Mouse (Mus musculus) midbrain, embryonic 11.5 days (tissue): ENCODE results near the gene Smarcb1. TPM values are rescaled to one million over a fixed set of nuclear protein-coding genes. Genes with fewer than 3 reads are reported as not detected.
"Not testable (repeated sequence)": the region's sequence is repeated elsewhere in the genome, so short reads cannot be mapped to it uniquely, and the experiment has no call there.

Experiments used
- ATAC-seq: fragments of 200-750 bp; cut with Nextera tagmentation; 2 replicates; pipeline ENCODE4 v1.8.0; 2017; ENCODE audit warnings: moderate TSS enrichment, moderate library complexity; ENCODE audit not compliant: low FRiP score
- DNase-seq: peaks from one replicate; pipeline ENCODE4 v3.0.0; 2015; ENCODE audit warnings: low spot score; ENCODE audit errors: missing footprints
- H3K27ac ChIP-seq: fragments of 300-500 bp; sonication (generic); 2 replicates; pipeline ENCODE4 v1.5.1; 2014; ENCODE audit warnings: low read depth, low read length
- H3K27me3 ChIP-seq: fragments of 300-500 bp; sonication (generic); 2 replicates; pipeline ENCODE4 v1.6.1; 2014; ENCODE audit warnings: mild to moderate bottlenecking, low read length, moderate library complexity, mixed read lengths; ENCODE audit not compliant: control insufficient read depth, insufficient read depth
- H3K36me3 ChIP-seq: fragments of 300-500 bp; sonication (generic); 2 replicates; pipeline ENCODE4 v1.6.1; 2014; ENCODE audit warnings: mild to moderate bottlenecking, low read length, moderate library complexity, mixed read lengths; ENCODE audit not compliant: control insufficient read depth, insufficient read depth
- H3K4me1 ChIP-seq: fragments of 300-500 bp; sonication (generic); 2 replicates; pipeline ENCODE4 v1.6.1; 2014; ENCODE audit warnings: low read length; ENCODE audit not compliant: control insufficient read depth, insufficient read depth
- H3K4me2 ChIP-seq: fragments of 300-500 bp; sonication (generic); 2 replicates; pipeline ENCODE4 v1.6.1; 2014; ENCODE audit warnings: mild to moderate bottlenecking, moderate library complexity
- H3K4me3 ChIP-seq: fragments of 300-500 bp; sonication (generic); 2 replicates; pipeline ENCODE4 v1.5.1; 2014; ENCODE audit warnings: low read depth, low read length
- H3K9ac ChIP-seq: fragments of 300-500 bp; sonication (generic); 2 replicates; pipeline ENCODE4 v1.6.1; 2014; ENCODE audit warnings: low read length
- H3K9me3 ChIP-seq: fragments of 300-500 bp; sonication (generic); 2 replicates; pipeline ENCODE4 v1.6.1; 2016; ENCODE audit warnings: low read length; ENCODE audit not compliant: control insufficient read depth
- WGBS: fragments of 180-500 bp; shearing (Covaris S2); extraction: QIAGEN DNeasy Blood & Tissue Kit; methylation state at CpG from one replicate; pipeline ENCODE4 v1.1.7; 2014; 5-methylcytosine and 5-hydroxymethylcytosine counted together
- polyA plus RNA-seq: library from polyadenylated mRNA; unstranded; fragments of >200 nt; fragmentation: Nextera tagmentation; extraction: Ambion mirVana; gene quantifications from 2 replicates; pipeline ENCODE4 v1.2.1, GENCODE M21; 2014

Smarcb1 gene
- polyA plus RNA-seq, 1 experiment from 2014 or later: 274 TPM

DNA sequence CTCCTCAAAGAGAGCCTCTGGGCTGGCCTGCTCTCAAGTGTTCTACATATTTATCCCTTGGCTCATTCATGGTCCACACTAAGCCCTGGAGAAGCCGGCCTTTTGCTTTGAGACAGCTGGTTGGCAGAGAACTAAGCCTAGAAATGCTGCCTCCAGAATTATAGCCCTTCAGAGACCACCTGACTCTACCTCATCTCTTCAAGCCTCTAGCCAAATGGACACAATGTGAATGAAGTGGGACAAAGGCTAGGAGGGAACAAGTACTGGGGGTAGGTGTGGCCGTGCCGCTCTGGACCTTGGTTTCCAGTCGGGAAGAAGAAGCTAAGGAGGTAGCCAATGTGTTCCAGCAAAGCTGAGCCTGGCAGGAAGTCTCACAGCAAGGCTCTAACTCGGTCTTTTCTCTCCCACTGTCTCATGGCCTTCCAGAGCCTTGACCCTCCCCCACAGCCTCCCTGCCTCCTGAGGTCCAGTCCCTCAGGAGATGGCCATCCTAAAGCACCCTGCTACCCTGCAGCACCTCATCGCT, 23.3 kb downstream of the Smarcb1 start:
- Histone ChIP-seq H3K27ac (no peak overlapping the region), H3K4me1 (peaks cover 4% of the 10 kb centered on the region; the same call in 1 of the 2 replicates), H3K4me3 (no peak overlapping the region), H3K36me3 (peaks cover 29% of the 10 kb centered on the region), H3K9ac (no peak overlapping the region), H3K9me3 (no peaks in the 10 kb centered on the region), H3K4me2 (no peak overlapping the region), H3K27me3 (no peaks in the 10 kb centered on the region)
- 78% methylated on average over 6 of the region's 6 CpGs for WGBS
- ATAC-seq (no peak), DNase-seq (no peak)

DNA sequence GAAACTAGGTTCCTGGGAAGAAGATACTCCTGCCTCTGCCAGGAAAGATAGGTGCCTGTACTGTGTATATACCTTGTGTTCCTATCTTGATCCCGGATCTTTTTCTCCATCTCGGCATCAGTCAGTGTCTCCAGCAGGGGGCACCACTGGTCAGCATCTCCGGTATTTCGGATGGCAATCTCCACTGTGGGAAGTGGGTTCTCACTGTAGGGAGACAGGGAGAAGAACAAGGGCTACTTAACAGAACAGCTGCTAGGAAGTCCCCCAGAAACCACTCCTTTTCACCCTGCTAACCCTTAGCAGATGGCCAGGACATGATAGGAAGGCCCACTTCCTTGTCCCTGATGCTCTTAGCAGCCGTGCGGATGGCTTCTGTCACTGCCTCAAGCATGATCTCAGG, 24.0 kb downstream of the Smarcb1 start:
- no peak overlapping the region for H3K9ac ChIP-seq
- 52% methylated on average over 6 of the region's 6 CpGs for WGBS
- no peaks in the 10 kb centered on the region for H3K27me3 ChIP-seq
- peaks cover 22% of the 10 kb centered on the region for H3K36me3 ChIP-seq
- no peak overlapping the region for H3K4me3 ChIP-seq
- peaks cover 7% of the 10 kb centered on the region; the same call in 1 of the 2 replicates for H3K4me1 ChIP-seq
- ATAC-seq: no peak
- no peak overlapping the region for H3K4me2 ChIP-seq
- no peak overlapping the region for H3K27ac ChIP-seq
- peak; percentile 94 for DNase-seq
- no peaks in the 10 kb centered on the region for H3K9me3 ChIP-seq

DNA sequence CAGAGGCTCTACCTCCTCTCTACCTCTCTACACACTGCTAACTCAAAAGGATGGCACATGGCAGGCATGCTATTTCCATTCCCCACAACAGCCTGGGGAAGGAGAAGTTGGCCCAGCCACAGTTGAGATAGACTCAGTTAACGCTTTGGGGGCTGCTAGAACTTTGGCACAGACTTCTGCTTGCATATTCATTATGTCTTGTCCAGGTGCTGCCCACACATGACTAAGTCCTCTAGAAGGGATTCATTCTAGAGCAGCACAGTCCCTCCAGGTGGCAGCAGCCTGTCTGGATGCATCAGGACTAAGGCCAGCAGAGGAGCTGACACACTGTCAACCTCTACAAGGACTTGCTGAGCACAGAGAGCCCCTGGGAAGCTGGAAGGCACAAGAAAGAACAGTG, 25.2 kb downstream of the Smarcb1 start:
- Histone ChIP-seq H3K9ac (no peak overlapping the region), H3K4me3 (no peak overlapping the region), H3K9me3 (no peaks in the 10 kb centered on the region), H3K27me3 (no peaks in the 10 kb centered on the region), H3K4me2 (no peak overlapping the region), H3K4me1 (peaks cover 7% of the 10 kb centered on the region; the same call in 1 of the 2 replicates), H3K27ac (no peak overlapping the region), H3K36me3 (peaks cover 18% of the 10 kb centered on the region)
- WGBS: 100% methylated on average over 1 of the region's 1 CpGs
- ATAC-seq (no peak), DNase-seq (no peak)

DNA sequence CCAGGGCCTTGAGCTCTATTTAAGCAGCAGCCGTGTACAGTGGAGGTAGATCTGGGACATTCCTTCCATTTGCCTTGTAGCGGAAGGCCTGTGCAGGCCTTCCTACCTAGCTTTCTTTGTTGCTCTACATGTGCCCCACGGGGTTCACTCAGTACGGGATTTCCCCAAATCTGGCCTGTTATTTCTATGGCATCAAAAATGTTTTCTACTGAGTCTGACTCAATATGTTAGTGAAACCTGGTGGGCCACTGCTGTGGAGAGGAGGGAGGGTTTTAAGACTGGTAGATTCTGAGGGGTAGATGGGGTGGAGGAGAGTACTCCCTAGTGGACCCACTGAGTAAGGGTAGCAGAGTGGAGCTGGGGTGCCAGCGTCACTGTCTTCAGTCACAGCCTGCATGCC, 25.7 kb downstream of the Smarcb1 start:
- WGBS: 95% methylated on average over 5 of the region's 5 CpGs
- no peak for ATAC-seq
- no peak overlapping the region for H3K27ac ChIP-seq
- no peak overlapping the region for H3K4me2 ChIP-seq
- no peak overlapping the region for H3K9ac ChIP-seq
- no peak overlapping the region for H3K4me3 ChIP-seq
- no peaks in the 10 kb centered on the region for H3K9me3 ChIP-seq
- H3K36me3 ChIP-seq: peaks cover 18% of the 10 kb centered on the region
- H3K27me3 ChIP-seq: no peaks in the 10 kb centered on the region
- no peak for DNase-seq
- peaks cover 7% of the 10 kb centered on the region; the same call in 1 of the 2 replicates for H3K4me1 ChIP-seq

DNA sequence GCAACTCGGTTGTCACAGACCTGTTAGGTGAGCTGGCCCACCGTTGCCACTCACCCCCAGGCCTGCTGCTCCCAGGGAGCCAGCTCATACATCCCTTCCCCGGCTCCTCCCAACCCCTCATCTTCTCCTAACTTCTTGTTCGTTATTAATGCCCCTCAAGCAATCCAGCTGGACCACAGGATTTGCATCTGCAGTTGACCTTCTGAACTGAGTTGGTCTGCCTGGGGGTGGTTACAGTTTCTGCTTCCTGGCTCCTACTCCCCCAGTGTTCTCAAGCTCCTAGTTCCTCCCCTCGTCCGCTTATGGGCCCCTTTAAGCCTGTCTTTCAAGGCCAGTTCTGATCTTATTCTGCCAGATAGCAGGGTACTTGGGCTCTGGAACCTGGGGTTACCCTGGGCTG, 26.8 kb downstream of the Smarcb1 start:
- DNase-seq (no peak), ATAC-seq (no peak)
- Histone ChIP-seq H3K9me3 (no peaks in the 10 kb centered on the region), H3K4me3 (no peak overlapping the region), H3K4me1 (peaks cover 7% of the 10 kb centered on the region; the same call in 1 of the 2 replicates), H3K27ac (no peak overlapping the region), H3K4me2 (no peak overlapping the region), H3K27me3 (no peaks in the 10 kb centered on the region), H3K9ac (no peak overlapping the region), H3K36me3 (peaks cover 18% of the 10 kb centered on the region)
- WGBS: 87% methylated on average over 6 of the region's 6 CpGs

DNA sequence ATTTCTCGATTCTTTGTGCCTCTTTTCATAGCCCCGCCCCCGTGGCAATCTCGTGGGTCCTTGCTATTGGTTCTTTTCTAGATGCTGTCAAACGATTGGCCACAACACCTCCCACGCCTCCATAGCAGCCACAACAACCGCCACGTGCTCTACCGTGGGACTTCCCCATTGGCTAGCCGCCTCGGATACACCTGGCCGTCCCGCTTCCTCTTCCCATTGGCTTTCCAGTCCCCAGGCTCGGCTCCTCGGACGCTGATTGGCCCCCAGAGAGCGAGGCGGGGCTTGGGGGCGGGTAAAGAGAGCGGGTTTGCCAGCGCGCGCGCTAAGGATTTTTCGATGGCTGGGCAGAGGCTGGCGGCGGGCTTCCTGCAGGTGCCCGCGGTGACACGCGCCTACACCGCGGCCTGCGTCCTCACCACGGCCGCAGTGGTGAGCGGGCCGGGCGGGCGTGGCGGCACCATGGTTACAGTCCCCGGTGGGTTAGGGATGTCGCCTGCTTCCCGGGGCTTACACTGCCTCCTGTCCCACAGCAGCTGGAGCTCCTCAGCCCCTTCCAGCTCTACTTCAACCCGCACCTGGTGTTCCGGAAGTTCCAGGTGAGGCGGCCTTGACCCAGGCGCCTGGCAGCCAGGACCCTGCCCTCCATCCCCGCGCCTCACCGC, 28.2 kb downstream of the Smarcb1 start, which contains the start of gene Derl3:
Gene Derl3 (plus strand): TSS at position 325 of the 662 bp plus-strand sequence.
- WGBS: 1% methylated on average over 51 of the region's 51 CpGs
- H3K9ac ChIP-seq: peak within 1 kb of the TSS; percentile 37
- no peaks in the 10 kb centered on the region for H3K27me3 ChIP-seq
- H3K27ac ChIP-seq: no peak within 1 kb of the TSS
- H3K4me2 ChIP-seq: peak within 1 kb of the TSS; percentile 82
- peaks cover 18% of the 10 kb centered on the region for H3K36me3 ChIP-seq
- peaks cover 7% of the 10 kb centered on the region; the same call in 1 of the 2 replicates for H3K4me1 ChIP-seq
- DNase-seq (peak; percentile 98), ATAC-seq (peak; percentile 99)
- no peaks in the 10 kb centered on the region for H3K9me3 ChIP-seq
- peak within 1 kb of the TSS; percentile 36 for H3K4me3 ChIP-seq

DNA sequence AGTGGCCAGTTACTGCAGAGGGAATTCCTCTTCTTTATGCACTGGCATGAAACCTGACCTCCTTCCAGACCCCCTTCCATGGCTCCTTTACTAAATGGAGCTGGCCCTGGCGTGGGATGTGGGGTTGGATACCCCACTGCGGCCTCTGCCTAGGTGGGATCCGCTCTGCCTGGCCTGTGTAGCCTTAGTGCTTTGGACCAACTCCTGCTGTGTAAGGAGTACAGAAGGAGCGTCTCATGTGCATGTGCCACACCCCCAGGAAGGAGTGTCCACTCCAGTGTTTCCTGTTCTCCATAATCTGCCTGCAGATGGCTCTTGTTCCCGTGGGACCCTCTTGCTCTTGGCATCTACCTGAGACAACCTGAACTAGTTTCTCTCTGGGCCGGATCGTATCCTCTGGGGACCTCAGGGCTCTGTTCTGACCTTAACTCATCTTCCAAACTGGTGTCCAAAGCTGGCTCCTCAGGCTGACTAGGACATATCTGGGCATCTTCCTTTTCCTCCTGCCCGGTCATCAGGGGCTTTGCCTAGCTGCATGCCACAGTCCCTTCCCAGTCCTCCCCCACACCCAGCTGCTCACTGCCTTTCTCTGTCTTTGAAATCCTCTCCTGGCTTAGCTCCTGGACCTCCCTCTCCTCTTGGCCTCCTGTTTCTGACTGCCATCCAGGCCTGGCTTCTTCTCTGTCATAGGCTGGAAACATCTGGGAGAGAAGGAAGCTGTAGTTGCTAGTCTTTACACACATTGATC, 31.8 kb downstream of the Smarcb1 start:
- DNase-seq: peak; percentile 69
- Histone ChIP-seq H3K27me3 (no peaks in the 10 kb centered on the region), H3K4me1 (peaks cover 7% of the 10 kb centered on the region; the same call in 1 of the 2 replicates), H3K36me3 (no peaks in the 10 kb centered on the region), H3K9me3 (no peaks in the 10 kb centered on the region), H3K4me3 (no peak overlapping the region), H3K9ac (no peak overlapping the region), H3K27ac (no peak overlapping the region), H3K4me2 (no peak overlapping the region)
- no peak for ATAC-seq
- WGBS: 47% methylated on average over 8 of the region's 8 CpGs

DNA sequence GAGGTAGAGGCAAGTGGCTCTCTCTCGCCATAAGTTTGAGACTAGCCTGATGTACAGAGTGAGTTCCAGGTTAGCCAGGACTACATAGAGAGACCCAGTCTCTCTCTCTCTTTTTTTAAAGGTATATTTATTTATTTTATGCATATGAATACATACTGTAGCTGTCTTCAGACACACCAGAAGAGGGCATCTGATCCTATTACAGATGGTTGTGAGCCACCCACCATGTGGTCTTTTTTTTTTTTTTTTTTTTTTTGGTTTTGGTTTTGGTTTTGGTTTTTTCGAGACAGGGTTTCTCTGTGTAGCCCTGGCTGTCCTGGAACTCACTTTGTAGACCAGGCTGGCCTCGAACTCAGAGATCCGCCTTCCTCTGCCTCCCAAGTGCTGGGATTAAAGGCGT, 33.9 kb downstream of the Smarcb1 start:
- H3K9ac ChIP-seq, H3K4me2 ChIP-seq, H3K27me3 ChIP-seq, H3K27ac ChIP-seq, H3K4me1 ChIP-seq, H3K4me3 ChIP-seq, DNase-seq, ATAC-seq, H3K36me3 ChIP-seq, H3K9me3 ChIP-seq: not testable (repeated sequence)
- WGBS: 86% methylated on average over 4 of the region's 5 CpGs

DNA sequence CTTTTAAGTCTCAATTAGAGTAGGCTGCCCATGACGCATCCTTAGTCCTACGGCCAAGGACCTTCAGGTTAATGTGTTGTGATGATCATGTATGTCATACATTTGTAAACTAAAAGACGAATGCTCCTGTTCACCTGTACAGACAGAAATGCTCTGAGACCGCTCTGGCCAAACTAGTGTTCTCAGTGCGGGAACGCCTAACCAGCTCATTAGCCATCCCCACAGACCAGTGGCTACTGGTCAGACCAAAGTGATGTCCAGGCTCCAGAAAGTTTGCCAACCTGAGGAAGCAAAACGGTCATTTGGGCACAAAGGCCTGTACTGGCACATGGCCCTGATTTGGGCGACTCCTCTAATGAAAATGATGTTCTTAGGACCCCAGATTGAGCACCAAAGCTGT, 36.7 kb downstream of the Smarcb1 start:
- Histone ChIP-seq H3K4me2 (no peak overlapping the region), H3K27me3 (no peaks in the 10 kb centered on the region), H3K9me3 (no peaks in the 10 kb centered on the region), H3K4me3 (no peak overlapping the region), H3K4me1 (peaks cover 9% of the 10 kb centered on the region; the same call in 1 of the 2 replicates), H3K36me3 (no peaks in the 10 kb centered on the region), H3K9ac (no peak overlapping the region), H3K27ac (no peak overlapping the region)
- DNase-seq (peak; percentile 57), ATAC-seq (no peak)
- WGBS: 90% methylated on average over 8 of the region's 8 CpGs
